Mouse (Mus musculus): ENCODE results near the gene Coro6. TPM values are rescaled to one million over a fixed set of nuclear protein-coding genes. Genes with fewer than 3 reads are reported as not detected.

The Coro6 gene
- polyA plus RNA-seq, 2 experiments = 0.08 to 0.10 TPM

- peak overlapping the region; percentile 55 to 82 for H3K4me3 ChIP-seq (ENCODE audit: insufficient read depth in 1 of 2, low read depth in 2 of 2, low read length in 2 of 2)
- TF ChIP-seq CTCF (IDR thresholded peaks at IDR 0.05; ENCODE audit: low read depth) (no peak), EP300 (IDR thresholded peaks at IDR 0.05; ENCODE audit: low read depth) (no peak)
- H3K9me3 ChIP-seq (ENCODE audit: control insufficient read depth, low read length) = no peaks in the 10 kb centered on the region
- peaks cover 7 to 29% of the 10 kb centered on the region in 2 experiments; a peak in 3 of 4 replicates for H3K4me1 ChIP-seq (replicated peaks; ENCODE audit: control insufficient read depth in 2 of 2, insufficient read depth in 2 of 2, low read length in 1 of 2)
- H3K9ac ChIP-seq (replicated peaks) = no peak overlapping the region
- H3K27ac ChIP-seq = no peak overlapping the region
- DNase-seq (ENCODE audit: low read depth in 3 of 3, low spot score in 3 of 3) (no peak), ATAC-seq (ENCODE audit: insufficient read depth) (no peak)
- peaks cover 14% of the 10 kb centered on the region for H3K27me3 ChIP-seq (ENCODE audit: control insufficient read depth, insufficient read depth, low read length)
- H3K4me2 ChIP-seq (ENCODE audit: low read depth) = peak overlapping the region; percentile 82
- WGBS (ENCODE audit: insufficient replicate concordance) = 18% methylated on average over 4 of the region's 4 CpGs
- no peaks in the 10 kb centered on the region for H3K36me3 ChIP-seq (replicated peaks; ENCODE audit: control insufficient read depth, insufficient read depth, low read depth)
Observed at GRCm38 (mm10) chr11:77494344-77494676, 32.1 kb downstream of the Coro6 start.

GRCm38 (mm10) chr11:77494782-77495181 lies 32.6 kb downstream of the Coro6 start:
- Histone ChIP-seq H3K27me3 (ENCODE audit: control insufficient read depth, insufficient read depth, low read length) (peaks cover 10% of the 10 kb centered on the region), H3K9me3 (ENCODE audit: control insufficient read depth, low read length) (no peaks in the 10 kb centered on the region), H3K9ac (replicated peaks) (no peak overlapping the region), H3K4me3 (ENCODE audit: insufficient read depth in 1 of 2, low read depth in 2 of 2, low read length in 2 of 2) (no peak overlapping the region), H3K4me2 (ENCODE audit: low read depth) (peak overlapping the region; percentile 82), H3K36me3 (replicated peaks; ENCODE audit: control insufficient read depth, insufficient read depth, low read depth) (no peaks in the 10 kb centered on the region; the same call in 1 of the 2 replicates), H3K27ac (no peak overlapping the region), H3K4me1 (replicated peaks; ENCODE audit: control insufficient read depth in 2 of 2, insufficient read depth in 2 of 2, low read length in 1 of 2) (peaks cover 7 to 29% of the 10 kb centered on the region in 2 experiments; a peak in 3 of 4 replicates)
- no peak for DNase-seq (ENCODE audit: low read depth in 3 of 3, low spot score in 3 of 3)
- WGBS (ENCODE audit: insufficient replicate concordance) = 70% methylated on average over 6 of the region's 6 CpGs
- ATAC-seq (ENCODE audit: insufficient read depth) = no peak
- TF ChIP-seq EP300 (IDR thresholded peaks at IDR 0.05; ENCODE audit: low read depth) = no peak
- TF ChIP-seq CTCF (IDR thresholded peaks at IDR 0.05; ENCODE audit: low read depth) = no peak

DNA sequence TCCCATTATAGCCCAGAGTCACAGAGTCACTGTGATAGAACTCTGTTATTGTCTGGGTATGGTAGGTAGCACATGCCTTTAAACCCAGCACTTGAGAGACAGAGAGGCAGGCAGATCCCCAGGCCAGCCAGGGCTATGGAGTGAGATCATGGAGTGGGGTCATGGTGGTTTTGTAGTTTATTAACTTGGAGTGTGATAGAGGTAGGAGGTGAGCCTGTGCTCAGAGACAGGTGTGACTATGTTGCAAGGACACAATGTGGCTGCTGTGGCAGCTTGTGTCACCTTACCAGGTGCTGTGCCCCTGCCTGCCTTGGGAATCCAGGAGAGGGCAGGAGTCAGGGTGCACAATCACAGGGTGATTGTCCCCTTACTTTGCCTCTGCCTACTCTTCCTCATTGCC lies 33.3 kb downstream of the Coro6 start:
- no peak overlapping the region for H3K4me3 ChIP-seq (ENCODE audit: insufficient read depth in 1 of 2, low read depth in 2 of 2, low read length in 2 of 2)
- no peak for ATAC-seq (ENCODE audit: insufficient read depth)
- H3K9me3 ChIP-seq (ENCODE audit: control insufficient read depth, low read length) = no peaks in the 10 kb centered on the region
- H3K9ac ChIP-seq (replicated peaks) = no peak overlapping the region
- peaks cover 3% of the 10 kb centered on the region for H3K27me3 ChIP-seq (ENCODE audit: control insufficient read depth, insufficient read depth, low read length)
- no peak overlapping the region for H3K27ac ChIP-seq
- H3K4me2 ChIP-seq (ENCODE audit: low read depth) = no peak overlapping the region
- TF ChIP-seq CTCF (IDR thresholded peaks at IDR 0.05; ENCODE audit: low read depth) (no peak), EP300 (IDR thresholded peaks at IDR 0.05; ENCODE audit: low read depth) (no peak)
- DNase-seq (ENCODE audit: low read depth in 3 of 3, low spot score in 3 of 3) = no peak
- H3K36me3 ChIP-seq (replicated peaks; ENCODE audit: control insufficient read depth, insufficient read depth, low read depth) = no peaks in the 10 kb centered on the region; the same call in 1 of the 2 replicates
- peaks cover 7 to 29% of the 10 kb centered on the region in 2 experiments; a peak in 3 of 4 replicates for H3K4me1 ChIP-seq (replicated peaks; ENCODE audit: control insufficient read depth in 2 of 2, insufficient read depth in 2 of 2, low read length in 1 of 2)

DNA sequence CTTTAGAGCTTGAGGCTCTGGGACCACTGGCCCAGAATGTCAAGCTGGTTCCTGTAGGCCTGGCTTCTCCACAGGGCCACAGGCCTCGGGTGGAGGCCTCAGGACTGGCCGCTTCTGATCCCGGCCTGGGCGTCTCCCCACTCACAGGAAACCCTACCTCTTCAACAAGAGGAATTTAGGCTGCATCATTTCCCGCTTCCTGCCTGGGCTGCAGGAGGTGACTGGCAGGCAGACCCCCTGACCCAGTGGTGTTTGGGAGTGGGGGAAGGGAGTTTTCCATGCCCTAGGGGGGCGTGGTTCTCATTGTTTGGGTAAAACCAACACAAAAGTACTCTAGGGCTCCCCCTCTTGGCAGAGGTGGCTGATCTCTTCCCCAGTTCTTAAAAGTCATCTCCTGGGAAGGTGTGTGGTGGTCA lies 35.1 kb downstream of the Coro6 start:
- Histone ChIP-seq H3K4me2 (ENCODE audit: low read depth) (no peak overlapping the region), H3K4me1 (replicated peaks; ENCODE audit: control insufficient read depth in 2 of 2, insufficient read depth in 2 of 2, low read length in 1 of 2) (peaks cover 1 to 16% of the 10 kb centered on the region in 2 experiments; a peak in 3 of 4 replicates), H3K9ac (replicated peaks) (no peak overlapping the region), H3K36me3 (replicated peaks; ENCODE audit: control insufficient read depth, insufficient read depth, low read depth) (no peaks in the 10 kb centered on the region; the same call in none of the 2 replicates), H3K9me3 (ENCODE audit: control insufficient read depth, low read length) (no peaks in the 10 kb centered on the region), H3K27ac (no peak overlapping the region), H3K27me3 (ENCODE audit: control insufficient read depth, insufficient read depth, low read length) (no peaks in the 10 kb centered on the region), H3K4me3 (ENCODE audit: insufficient read depth in 1 of 2, low read depth in 2 of 2, low read length in 2 of 2) (no peak overlapping the region)
- ATAC-seq (ENCODE audit: insufficient read depth) (no peak), DNase-seq (ENCODE audit: low read depth in 3 of 3, low spot score in 3 of 3) (no peak)
- peak; percentile 58 for TF ChIP-seq CTCF (IDR thresholded peaks at IDR 0.05; ENCODE audit: low read depth)
- no peak for TF ChIP-seq EP300 (IDR thresholded peaks at IDR 0.05; ENCODE audit: low read depth)
- 43% methylated on average over 6 of the region's 6 CpGs for WGBS (ENCODE audit: insufficient replicate concordance)

DNA sequence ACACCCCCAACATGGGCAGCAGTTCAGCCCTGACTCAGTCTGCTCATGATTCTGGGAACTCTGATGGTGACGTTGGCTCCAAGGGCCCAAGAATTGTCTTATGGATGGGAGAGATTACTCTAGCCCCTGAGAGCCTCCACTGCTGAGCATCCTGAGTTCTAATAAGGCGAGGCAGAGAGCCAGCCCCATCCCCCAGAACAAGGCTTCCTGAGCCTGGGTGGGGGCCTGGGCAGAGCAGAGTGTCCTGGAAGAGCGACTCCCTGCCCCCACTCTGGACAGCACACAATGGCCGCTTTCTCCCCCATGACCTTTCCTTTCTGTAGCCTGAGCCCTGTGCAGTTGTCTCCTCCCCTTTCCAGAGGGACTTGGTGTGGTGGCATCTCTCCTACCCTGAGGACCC lies 35.6 kb downstream of the Coro6 start:
- Histone ChIP-seq H3K9ac (replicated peaks) (no peak overlapping the region), H3K4me2 (ENCODE audit: low read depth) (no peak overlapping the region), H3K27ac (no peak overlapping the region), H3K4me1 (replicated peaks; ENCODE audit: control insufficient read depth in 2 of 2, insufficient read depth in 2 of 2, low read length in 1 of 2) (peaks cover 0 to 16% of the 10 kb centered on the region in 2 experiments; a peak in 2 of 4 replicates), H3K36me3 (replicated peaks; ENCODE audit: control insufficient read depth, insufficient read depth, low read depth) (no peaks in the 10 kb centered on the region; the same call in none of the 2 replicates), H3K9me3 (ENCODE audit: control insufficient read depth, low read length) (no peaks in the 10 kb centered on the region), H3K4me3 (ENCODE audit: insufficient read depth in 1 of 2, low read depth in 2 of 2, low read length in 2 of 2) (no peak overlapping the region), H3K27me3 (ENCODE audit: control insufficient read depth, insufficient read depth, low read length) (no peaks in the 10 kb centered on the region)
- DNase-seq (ENCODE audit: low read depth in 3 of 3, low spot score in 3 of 3) = no peak
- 64% methylated on average over 4 of the region's 4 CpGs for WGBS (ENCODE audit: insufficient replicate concordance)
- ATAC-seq (ENCODE audit: insufficient read depth) = no peak
- no peak for TF ChIP-seq CTCF (IDR thresholded peaks at IDR 0.05; ENCODE audit: low read depth)
- TF ChIP-seq EP300 (IDR thresholded peaks at IDR 0.05; ENCODE audit: low read depth) = no peak
